Mouse (Mus musculus) CH12.LX (cell line): ENCODE results near the gene Myrip.

ENCODE experiments used
- CHD1 ChIP-seq: IDR thresholded peaks from 2 replicates; pipeline ENCODE4 v1.6.1; 2012; ENCODE audit warnings: low read depth, low read length, improper control_type of control experiment, inconsistent platforms
- CHD2 ChIP-seq: IDR thresholded peaks from 2 replicates; pipeline ENCODE4 v1.6.1; 2011; ENCODE audit warnings: low read length, improper control_type of control experiment
- CTCF ChIP-seq, 2 experiments: IDR thresholded peaks in 1 of 2; conservative IDR thresholded peaks in 1 of 2; 2 replicates each; pipeline ENCODE4 v1.5.1; 2011 to 2012; ENCODE audit warnings: low read depth in 2 of 2, low read length in 2 of 2, improper control_type of control experiment in 1 of 2, inconsistent platforms in 1 of 2, mild to moderate bottlenecking in 1 of 2, moderate library complexity in 1 of 2
- E2F4 ChIP-seq: IDR thresholded peaks from 2 replicates; pipeline ENCODE4 v1.6.1; 2011; ENCODE audit warnings: low read depth, low read length, improper control_type of control experiment; ENCODE audit not compliant: insufficient replicate concordance
- MAFK ChIP-seq: IDR thresholded peaks from 2 replicates; pipeline ENCODE4 v1.6.1; 2011; ENCODE audit warnings: low read length, improper control_type of control experiment; ENCODE audit not compliant: insufficient replicate concordance
- POLR2A ChIP-seq: IDR thresholded peaks from 2 replicates; pipeline ENCODE4 v1.6.1; 2011; ENCODE audit warnings: low read depth, mild to moderate bottlenecking, improper control_type of control experiment, low read length
- POLR2AphosphoS2 ChIP-seq: IDR thresholded peaks from 2 replicates; pipeline ENCODE4 v1.6.1; 2011; ENCODE audit warnings: low read depth, low read length, improper control_type of control experiment
- RAD21 ChIP-seq: IDR thresholded peaks from 2 replicates; pipeline ENCODE4 v1.6.1; 2011; ENCODE audit warnings: low read depth, mild to moderate bottlenecking, low read length, improper control_type of control experiment, moderate library complexity
- TBP ChIP-seq: conservative IDR thresholded peaks from 2 replicates; pipeline ENCODE4 v1.6.1; 2011; ENCODE audit warnings: low read depth, low read length, improper control_type of control experiment
- USF2 ChIP-seq: conservative IDR thresholded peaks from 2 replicates; pipeline ENCODE4 v1.6.1; 2011; ENCODE audit warnings: low read depth, low read length, improper control_type of control experiment
- ZC3H11A ChIP-seq: IDR thresholded peaks from 2 replicates; pipeline ENCODE4 v1.6.1; 2012; ENCODE audit warnings: low read depth, mild to moderate bottlenecking, inconsistent platforms, low read length, improper control_type of control experiment
- ZKSCAN1 ChIP-seq: IDR thresholded peaks from 2 replicates; pipeline ENCODE4 v1.6.1; 2012; ENCODE audit warnings: low read depth, inconsistent platforms, low read length, improper control_type of control experiment, borderline replicate concordance

- TF ChIP-seq USF2, result no peak
- no peak for TF ChIP-seq CTCF (conservative IDR thresholded peaks at IDR 0.05 in 1 of 2, IDR thresholded peaks at IDR 0.05 in 1 of 2; ENCODE audit: low read depth in 2 of 2, low read length in 2 of 2)
- no peak for TF ChIP-seq POLR2A
- TF ChIP-seq CHD1, result no peak
- no peak for TF ChIP-seq CHD2
- no peak for TF ChIP-seq ZKSCAN1
- TF ChIP-seq E2F4, result no peak
- no peak for TF ChIP-seq POLR2AphosphoS2
- no peak for TF ChIP-seq MAFK
- TF ChIP-seq RAD21, result no peak
- TF ChIP-seq ZC3H11A, result no peak
- TF ChIP-seq TBP, result no peak
These were observed 102.3 kb downstream of the Myrip start for GRCm38 (mm10) chr9:120403661-120404060.
